Mouse (Mus musculus) c-Kit-positive CD71-positive TER-119-negative erythroid progenitor cells, embryonic 14.5 days (primary cell): ENCODE measurements at regions not wholly inside any gene's neighbourhood (a gene's known extent, or its start where the extent isn't known, plus 50 kb on each side); places are given as distances from the start of the nearest gene placed in this dataset.

Experiments
- DNase-seq: peaks from one replicate; pipeline ENCODE4 v3.0.0-alpha.2; 2013; ENCODE audit warnings: low read depth

DNA sequence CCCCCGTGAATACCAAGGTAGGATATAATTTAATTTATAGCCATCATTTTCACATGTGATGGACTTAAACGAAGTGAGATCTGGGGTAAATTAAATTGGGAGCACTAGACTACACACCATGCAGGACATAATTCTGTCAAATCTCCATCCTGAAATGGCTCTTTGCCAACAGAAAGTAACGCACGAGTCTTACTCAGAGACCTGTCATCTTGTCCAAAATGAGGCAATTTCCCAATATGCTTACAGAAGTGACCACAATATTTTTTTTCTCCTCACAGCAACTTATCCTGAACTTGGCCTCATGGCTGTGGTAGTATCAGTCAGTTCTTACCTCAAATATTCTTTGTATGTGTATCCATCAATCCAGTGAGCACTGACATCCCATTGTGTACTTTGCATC, 955.2 kb downstream of the Gsdmc2 start:
- no peak for DNase-seq

DNA sequence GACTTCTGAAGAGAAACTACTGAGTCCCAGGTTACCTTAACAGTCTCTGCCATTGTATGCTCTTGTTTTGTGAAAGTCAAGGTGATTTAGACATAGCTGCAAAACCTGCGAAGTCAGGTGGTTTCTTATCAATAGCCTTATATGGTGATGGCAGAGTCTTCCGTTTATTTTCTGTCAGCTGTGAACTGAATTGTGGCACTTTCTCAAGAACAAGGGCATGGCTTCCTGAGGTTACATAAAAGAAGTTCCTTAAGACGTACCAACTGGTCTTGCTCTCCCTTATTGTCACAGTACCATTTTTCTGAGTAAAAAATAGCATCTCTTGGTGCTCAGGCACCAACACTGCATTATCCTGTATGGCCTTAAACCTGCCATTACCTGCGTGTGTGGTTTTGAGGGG, 959.6 kb downstream of the Gsdmc2 start:
- DNase-seq, result no peak

DNA sequence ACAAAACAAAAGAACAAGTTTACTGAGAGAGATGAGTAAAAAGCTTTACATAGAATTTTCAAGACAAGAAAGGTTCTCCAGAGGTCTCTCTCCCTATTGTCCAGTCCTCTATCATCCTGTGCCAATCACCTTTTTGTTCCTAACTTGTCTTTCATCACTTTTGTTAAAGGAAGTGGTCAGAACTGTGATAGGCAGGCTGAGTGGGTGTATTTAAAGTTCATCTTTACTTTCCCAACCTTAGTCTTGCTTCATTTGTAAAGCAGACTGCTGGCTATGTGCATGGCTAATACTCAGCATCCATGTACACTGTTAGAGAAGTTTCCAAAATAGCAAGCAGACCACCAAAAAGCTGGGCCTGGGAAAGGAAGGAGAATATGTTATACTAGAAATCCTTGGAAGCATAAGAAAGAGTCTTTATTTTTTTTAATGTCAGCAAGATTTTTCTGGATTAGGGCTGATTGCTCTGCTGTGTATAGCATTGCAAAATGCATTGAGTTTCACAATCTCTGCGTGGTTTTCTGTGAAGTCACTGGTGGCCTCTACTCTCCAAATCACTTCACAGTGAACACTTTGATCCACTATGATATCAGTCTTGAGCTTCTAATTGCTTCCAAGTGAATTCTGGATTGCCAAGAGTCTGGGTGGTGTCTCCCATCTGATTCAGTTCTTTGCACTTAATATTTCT, 973.8 kb downstream of the Gsdmc2 start:
- DNase-seq, result no peak

DNA sequence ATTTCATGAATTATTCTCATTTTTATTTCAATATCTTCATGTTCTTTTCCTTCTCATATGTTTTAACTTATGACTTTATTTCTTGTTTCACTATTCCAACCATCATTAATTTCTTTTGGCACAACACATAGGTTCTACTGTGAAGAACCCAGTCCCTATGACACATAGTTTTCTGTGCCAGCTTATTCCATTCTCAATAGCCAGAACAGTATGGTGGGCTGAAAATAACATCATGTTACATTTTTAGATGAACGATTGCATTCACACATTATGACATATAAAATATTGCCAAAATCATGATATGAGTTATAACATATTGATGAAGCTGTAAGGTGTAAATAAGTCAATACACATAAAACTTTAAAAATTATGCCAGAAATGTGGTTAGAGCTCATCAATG, 982.4 kb downstream of the Gsdmc2 start:
- DNase-seq, result no peak

DNA sequence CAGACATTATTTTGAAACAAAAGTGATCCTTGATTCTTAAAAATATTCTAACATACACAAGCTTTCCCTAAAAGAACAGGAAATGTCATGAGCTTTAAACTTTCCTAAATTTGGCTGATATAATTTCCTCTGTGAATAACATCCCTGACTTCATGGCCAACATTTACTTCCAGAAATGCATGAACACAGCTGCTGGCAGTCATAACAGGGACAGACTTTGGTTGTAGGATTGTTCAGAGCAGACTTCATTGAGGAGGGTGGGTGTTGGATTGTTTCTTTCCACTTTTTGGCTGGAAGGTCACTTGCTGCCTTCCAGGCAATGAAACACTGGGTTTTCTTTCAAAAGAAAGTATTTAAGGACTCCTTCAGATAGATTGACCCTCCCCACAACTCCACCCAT, 983.6 kb downstream of the Gsdmc2 start:
- no peak for DNase-seq

DNA sequence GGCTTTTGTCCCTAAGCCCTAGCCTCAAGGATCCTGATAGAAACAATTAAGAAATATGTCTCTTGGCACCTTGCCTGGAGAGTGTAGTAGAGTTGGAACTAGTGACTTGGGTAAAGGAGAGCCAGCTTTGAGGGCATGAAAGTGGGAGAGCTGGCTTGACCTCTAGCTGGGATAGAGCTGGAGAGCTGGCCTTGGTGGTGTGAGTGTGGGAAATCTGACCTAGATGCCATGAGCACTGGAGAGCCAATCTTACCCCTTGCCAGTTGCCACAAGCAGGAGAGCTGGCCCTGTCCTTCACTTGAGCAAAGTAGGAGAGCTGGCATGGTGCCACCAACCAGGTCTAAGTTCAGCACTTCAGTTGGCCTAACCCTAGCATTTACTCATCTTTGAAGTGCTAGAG, 995.7 kb downstream of the Gsdmc2 start:
- DNase-seq, result no peak

DNA sequence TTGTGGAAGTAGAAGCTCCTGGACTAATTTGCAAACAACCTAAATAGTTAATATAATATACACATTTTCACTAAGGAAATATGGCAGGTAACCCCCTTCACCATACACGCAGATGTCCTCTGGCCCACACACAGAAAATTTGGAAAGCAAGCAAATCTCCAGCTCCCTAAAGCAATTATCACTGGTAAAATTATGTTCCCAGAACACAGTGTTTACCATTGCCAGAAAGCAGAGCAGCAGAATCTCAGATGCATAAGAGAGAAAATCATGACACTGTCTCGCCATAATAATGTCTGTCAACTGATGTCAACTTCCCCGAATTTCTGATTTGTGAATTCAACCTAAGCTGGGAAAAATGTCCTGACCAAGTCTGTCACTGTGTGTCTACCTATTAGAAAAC, 999.1 kb downstream of the Gsdmc2 start:
- no peak for DNase-seq

DNA sequence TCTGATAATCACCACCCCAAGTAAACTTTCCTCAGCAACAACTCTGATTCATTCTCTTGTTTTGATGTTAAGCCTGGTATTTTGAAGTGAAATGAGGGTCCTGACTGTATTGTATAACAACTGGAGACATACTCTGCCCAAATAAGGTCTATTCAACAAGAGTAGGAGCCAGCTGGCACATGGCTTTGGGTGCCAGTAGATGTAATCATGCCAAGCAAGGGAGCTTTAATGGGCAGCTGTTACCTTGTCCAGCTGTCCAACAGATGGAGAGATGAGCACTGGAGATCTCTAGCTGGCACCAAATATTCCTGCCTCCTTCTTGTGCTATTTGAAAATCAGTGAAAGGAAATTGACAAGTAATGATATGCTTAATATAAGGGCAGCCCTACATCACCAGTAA, 1019.4 kb downstream of the Gsdmc2 start:
- no peak for DNase-seq

DNA sequence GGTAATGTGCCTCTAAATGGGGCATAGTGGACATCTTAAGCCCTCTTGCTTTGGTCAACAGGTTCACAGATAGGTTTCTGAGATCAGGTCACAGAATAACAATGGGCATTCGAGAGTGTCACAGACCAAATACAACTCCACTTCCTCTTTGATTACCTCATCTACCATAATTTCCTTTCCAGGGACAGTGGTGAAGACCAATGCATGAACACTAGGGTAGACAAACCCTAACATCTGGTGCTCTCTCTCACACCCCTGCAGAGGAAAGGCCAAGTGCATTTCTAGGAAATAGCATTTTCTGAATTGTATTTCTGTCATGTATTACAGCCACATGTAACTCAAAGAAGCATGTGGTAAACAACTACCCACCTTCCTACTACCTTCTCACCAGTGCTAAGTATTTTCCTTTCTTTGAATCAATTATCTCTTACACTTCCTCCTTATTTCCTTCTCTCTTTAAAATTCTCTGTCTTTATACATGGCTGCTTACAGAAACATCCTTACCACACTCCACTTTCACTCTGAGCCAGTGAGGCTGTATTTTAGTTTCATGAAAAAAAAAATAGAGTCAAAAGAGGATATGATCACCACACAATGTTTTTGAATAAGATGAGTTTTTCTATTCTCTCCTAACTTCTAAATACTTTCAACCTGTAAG, 1021.0 kb downstream of the Gsdmc2 start:
- DNase-seq, result no peak

DNA sequence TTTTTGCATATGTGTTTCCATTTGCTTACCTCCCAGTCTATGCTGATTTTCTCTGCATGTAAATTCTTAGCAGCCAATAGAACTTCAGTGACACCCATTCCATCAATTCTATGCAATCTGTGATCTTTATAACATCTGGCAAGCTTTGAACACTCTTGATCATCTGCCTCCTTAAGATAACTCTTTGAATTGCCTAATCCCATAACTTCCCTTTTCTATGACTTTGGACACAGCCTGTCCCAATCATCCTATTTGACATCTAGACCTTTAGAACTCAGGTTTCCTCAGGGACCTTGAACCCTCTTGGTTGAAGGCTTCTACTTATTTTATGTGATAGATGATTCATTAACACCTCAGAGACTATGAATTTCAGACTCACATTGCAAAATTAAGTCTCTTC, 1022.7 kb downstream of the Gsdmc2 start:
- DNase-seq, result no peak

DNA sequence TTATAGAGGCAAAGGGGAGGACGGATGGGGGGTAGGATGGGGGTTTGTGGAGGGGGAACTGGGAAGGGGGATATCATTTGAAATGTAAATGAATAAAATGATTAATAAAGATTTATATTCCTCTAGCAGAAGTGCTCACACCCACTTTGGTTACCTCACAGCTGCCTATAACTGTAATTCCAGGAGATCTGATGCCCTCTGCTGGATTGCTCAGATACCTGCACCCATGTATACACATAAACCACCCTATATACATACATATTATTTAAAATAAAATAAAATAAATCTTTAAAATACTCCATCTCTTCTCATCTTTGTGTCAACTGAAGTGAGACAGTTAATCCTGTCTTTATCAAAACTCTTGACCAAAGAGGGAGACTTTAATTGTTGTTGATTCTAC, 1031.9 kb downstream of the Gsdmc2 start:
- DNase-seq, result no peak

DNA sequence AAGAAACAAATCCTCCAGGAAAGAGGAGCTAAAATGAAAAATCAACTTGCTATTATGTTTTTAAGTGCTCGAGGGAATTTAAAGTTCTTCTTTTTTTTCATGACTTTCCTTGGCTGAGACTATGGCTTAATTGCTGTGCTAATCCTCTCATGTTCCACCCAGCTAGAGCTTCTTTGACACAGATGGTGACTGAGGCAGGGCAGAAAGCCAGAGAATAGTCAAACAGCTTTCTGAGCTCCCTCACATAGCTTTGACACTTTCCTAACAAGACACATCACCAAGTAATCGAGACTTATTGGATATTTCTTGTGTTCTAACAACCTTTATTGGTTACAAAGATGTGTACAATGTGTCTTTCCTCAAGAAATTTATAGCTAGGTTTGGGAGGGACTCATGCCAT, 1033.0 kb downstream of the Gsdmc2 start:
- DNase-seq, result no peak

DNA sequence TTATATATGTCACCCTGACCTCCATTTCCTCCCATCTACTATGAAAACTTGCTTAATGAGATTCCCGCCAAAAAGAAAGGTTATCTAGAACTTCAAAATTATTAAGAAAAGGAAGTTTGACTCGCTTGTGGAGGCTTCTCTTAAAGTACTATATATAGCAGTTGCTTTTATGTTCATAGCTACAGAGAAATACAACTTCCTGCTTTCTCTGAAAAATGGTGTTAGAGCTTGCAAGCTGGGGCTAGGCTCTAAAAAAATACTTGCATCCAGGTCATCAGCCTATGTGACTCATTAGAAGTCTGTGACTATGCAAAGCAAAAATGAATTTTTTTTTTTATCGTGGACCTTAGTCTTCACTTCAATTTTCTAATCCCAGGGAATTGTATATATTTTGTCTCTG, 1035.7 kb downstream of the Gsdmc2 start:
- no peak for DNase-seq

DNA sequence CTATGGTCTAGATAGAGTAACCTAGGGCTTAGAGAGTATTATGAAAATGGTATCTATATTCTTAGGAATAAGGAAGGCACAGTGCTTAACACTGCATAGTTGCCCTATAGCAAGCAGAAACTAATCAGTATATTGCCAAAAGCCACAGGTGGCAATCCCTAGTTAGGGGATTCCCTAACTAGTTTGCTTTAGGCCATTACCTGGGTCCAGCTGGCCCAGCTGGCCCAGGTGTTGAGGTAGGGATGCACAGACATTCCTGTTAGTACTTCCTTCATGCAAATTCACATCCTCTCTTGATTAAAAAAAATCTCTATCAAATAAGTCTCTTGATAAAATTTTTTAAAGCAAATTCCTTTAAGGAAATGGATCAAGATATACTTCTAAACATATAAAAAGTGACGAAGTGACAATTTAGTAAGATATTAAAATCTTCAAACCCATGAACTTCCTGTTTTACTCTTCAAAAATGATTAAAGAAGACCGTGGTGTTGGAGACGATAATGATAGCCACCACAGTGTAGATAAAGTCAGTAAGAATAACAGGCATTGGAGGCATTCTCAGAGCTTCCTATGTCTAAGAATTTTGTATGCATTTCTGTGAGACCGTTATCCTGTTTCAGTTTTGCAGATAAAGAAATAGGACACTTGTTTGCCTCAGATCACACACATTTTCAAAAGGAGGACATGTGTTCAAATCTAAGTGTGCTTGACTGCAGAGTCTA, 1036.7 kb downstream of the Gsdmc2 start:
- DNase-seq, result no peak

DNA sequence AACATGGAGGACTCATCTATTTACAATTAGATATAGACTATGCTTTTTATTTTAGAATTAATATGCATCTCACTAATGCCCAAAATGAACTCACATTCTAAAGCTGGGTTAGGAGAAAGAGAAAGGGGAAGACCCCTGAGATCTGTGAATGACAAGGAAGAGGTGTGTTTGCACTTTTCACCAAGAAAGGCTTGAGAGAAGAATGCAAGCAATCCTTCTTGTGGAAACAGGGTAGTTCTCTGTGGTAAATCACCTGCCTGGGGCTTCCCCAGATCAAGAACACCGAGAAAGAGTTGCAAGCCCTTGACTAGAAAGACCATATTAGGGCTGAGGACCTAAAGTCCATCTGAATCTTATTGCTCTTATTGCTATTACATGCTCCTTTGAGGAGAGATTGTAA, 1037.6 kb downstream of the Gsdmc2 start:
- DNase-seq, result no peak

DNA sequence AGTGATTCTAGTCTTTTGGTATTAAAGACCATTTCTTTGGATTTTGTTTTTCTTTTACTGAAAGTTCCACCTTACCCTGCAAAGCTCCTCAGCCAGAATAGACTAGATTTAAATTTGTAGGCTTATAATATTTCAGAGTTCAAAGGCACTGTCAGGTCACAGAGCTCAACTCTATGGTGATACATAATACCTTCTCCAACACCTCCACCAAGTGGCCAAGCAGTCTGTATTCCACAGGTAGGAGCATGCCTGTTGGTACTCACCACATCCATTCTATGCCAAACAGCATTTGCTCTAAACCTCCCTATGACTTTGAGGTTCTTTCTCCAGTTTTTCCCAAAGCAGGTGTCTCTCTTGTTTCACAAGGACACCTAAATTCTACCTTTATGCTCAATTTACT, 1042.2 kb downstream of the Gsdmc2 start:
- no peak for DNase-seq

DNA sequence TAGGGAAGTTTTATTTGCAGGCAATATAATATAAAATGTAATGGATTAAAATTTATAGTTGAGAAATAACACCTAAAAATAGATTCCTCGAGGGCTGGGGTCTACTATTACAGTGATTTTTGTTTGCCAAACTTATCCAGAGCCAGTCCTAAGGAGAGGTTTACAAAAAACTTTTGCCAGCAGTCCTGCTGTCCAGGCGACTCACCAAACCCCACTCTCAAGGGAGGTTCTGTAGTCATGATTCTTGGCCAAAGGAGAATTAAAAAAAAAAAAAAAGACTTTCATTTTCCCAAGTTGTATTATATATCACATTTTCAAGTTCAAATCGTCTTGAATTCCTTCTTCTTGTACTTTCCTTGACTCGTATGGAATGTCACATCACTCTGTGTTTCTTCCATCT, 1046.2 kb downstream of the Gsdmc2 start:
- DNase-seq, result no peak

DNA sequence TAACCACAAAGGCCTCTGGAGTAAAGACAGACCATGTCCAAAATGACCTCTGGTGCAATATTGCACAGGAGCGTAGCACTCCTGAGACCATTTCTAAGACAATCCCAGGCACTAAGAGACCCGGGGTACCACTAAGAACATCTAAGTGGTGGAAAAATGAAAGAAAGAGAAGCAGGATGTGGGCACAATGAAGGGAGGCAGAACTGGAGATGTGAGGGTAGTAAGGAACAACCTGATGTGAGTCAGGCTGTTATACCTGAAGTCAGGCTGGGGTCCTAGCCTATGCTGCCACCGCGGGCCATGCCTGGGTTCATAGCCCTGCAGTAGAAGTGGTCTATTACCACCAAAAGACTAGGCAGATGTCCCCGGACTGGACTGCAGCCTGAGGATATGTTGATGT, 1051.4 kb downstream of the Gsdmc2 start:
- no peak for DNase-seq

DNA sequence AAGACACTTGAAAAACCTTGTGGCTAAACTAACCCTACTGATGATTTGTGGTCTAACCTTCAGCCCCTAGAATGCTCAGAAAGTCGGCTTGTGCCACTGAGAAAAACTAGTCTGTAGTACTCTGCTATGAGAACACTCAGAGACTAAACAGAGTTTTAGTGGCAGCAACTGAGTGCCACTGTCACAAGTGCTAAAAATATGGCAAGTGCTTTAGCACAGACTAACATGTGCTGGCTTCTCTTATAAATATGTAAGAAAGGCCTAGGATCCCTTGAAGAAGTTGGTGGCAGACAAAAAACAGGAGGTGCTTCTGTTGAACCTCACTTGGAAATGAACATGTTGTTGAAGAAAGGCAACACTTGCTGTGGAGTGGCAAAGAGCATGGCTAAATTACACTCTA, 1052.9 kb downstream of the Gsdmc2 start:
- DNase-seq, result no peak

DNA sequence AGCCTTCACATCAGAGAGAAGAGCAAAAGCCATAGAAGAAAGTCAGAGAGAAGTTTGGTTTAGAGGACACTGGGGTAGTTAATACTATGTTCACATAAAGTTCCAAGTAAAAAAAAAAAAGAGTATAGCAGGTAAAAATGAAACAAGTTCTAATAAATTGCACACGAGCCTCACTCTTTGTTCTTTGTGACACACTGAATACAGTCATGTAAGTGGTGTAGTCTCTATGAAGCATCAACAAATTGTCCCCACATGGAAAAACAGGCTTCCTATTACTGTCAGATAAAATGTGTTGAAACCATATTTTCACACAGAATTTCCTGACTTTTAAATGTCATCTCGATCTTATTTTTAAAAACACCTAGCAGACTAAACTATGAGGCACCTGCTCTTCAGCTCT, 1057.2 kb downstream of the Gsdmc2 start:
- no peak for DNase-seq

DNA sequence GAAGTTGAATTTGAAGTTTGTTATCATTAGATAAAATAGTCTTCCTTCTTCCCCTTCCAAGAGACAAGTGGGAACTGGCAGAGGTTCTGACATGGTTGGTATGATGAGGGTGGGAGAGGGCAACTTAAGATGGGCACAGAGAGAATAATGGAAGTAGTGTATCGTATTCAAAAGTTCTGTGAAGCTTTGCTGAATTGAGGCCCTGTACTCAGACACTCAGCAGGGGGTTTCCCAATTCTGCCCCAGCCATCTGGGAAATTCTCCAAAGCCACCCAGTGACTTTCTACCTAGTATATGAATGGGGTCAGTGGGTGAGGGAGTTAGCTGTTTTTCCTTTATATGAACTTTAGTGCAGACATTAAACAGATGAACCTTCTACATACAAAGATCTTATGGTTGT, 1058.7 kb downstream of the Gsdmc2 start:
- no peak for DNase-seq

DNA sequence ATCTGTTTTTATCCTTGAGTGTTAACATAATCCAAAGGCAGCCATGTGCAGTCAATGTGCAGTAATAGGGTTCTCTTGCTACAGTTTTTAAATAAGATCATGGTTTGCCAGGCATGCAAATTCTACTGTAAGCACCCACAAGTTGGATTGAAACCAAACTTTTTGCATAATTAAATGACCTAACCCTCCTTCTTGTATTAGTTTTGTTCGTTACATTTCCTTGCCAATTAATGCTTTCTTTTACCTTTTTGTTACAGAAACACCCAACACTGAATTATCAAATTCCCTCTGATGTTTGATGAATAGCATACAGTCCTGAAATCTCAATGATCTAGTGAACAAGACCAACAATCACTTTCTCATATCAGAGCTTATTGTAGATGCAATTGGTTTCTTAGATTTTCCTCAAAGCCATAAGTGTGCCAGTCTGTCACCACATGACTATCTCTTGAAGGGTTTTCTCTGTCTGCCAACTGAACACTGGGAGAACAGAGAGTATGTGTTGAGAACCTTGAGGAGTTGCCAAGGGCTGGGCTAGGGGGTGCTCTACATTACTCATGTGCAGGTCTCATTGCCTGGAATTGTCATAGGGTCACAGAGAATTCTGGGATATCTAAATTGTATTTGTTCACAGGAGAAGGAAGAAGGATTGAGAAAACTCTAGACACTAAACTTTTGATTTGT, 1060.4 kb downstream of the Gsdmc2 start:
- DNase-seq, result no peak

DNA sequence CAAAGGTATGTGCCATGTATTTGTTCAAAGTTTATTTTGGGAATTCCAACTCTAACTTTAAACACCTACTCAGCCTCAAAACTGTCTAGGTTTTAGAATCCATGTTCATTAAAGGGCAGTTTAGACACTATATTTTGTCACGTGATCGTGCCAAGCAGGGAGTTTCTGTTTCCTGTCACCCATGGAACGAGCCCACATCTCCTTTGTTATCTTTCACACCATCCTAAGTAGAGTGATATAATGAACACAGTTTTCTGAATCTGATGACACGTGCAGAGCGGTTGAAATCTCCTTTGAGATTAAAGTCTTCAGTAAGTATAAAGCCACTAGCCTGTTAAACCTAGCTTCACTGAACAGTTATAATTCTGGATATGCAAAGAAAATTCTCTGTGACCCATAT, 1066.1 kb downstream of the Gsdmc2 start:
- no peak for DNase-seq
